ENCODE assay signal across 9 mouse cellular contexts in the genomic region with DNA sequence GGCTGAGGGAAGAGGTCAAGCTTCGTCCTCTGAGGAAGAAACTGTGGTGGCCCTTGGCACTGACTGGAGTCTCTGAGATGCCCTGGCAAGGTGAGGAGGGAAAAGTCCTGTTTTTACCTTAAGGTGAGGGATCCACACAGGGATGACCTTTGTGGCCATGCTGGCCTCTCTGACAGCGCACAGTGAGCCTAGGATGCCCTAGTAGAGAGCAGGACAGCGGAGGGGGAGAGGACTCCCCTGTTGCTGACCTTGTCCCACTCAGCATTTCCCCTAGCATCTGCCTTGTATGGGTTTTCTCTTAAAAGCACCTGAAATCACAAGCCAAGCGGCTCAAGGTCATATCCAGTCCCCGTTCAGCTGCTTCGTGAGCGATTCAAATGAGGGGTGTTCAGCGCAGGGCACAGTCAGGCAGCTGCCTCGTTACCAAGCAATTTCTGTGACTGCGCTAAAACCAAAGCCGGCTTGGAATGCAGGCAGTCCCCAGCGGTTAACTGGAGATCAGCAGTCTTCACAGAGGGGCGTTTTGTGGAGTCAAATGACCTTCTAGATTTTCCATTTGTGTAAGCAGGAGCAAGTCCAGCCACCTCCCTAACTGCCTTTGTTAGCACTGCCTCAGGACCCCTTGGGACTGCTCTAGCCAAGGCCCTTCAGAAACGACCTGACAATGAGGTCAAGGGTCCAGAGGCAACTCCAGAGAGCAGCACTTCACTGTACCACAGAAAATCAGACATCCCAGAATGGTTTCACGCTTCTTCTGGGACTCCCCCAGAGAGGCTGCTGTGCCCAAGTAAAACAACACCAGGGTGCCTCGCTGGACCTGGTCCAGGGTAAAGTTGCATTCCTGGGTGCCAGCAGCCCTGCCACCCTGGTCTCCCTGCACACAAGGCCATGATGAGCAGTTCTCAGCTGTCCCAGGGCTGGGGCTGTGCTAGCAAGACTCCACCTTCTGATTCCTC. TPM values are rescaled to one million over a fixed set of nuclear protein-coding genes. Genes with fewer than 3 reads are reported as not detected.
DNase-seq lines count a peak whose midpoint lies in the region; ATAC-seq lines count a peak whose summit lies in the region.
"Had no signal": no experiment of that assay in that cellular context is flagged by ENCODE, and none has a peak within 500 bp of the region (broad histone marks: within the 10 kb centered on the region; RNA-seq: fewer than 3 reads in every experiment).

No protein-coding gene starts in this region.

- no peak; the same call in 1 of the 2 replicates for ATAC-seq in heart, embryonic 11.5 days (replicated peaks; ENCODE audit: insufficient number of reproducible peaks, low FRiP score, low TSS enrichment)
- ATAC-seq in heart, embryonic 16.5 days (replicated peaks; ENCODE audit: extremely low read depth, insufficient read depth, low FRiP score): no peak; the same call in 1 of the 2 replicates
- peak; percentile 63 for ATAC-seq in limb, embryonic 11.5 days (ENCODE audit: insufficient number of reproducible peaks, low FRiP score, low TSS enrichment, low read depth)
- ATAC-seq in erythroid progenitor cell, adult 5-6 weeks (replicated peaks; ENCODE audit: low FRiP score, poor library complexity, severe bottlenecking): no peak

- H3K4me2 ChIP-seq in heart, embryonic 11.5 days: peak overlapping the region; percentile 34; the same call in 1 of the 2 replicates
- peak overlapping the region; percentile 29 for H3K4me2 ChIP-seq in heart, embryonic 16.5 days (ENCODE audit: low read depth, low read length)
- H3K4me2 ChIP-seq in limb, embryonic 11.5 days (ENCODE audit: low read depth, severe bottlenecking): peak overlapping the region; percentile 13; the same call in 1 of the 2 replicates
- H3K4me2 ChIP-seq: stomach, embryonic 15.5 days had no signal

- peaks cover 24% of the 10 kb centered on the region for H3K4me1 ChIP-seq in heart, embryonic 11.5 days (ENCODE audit: control insufficient read depth, insufficient read depth, low read length)
- H3K4me1 ChIP-seq in heart, embryonic 16.5 days (ENCODE audit: control insufficient read depth, insufficient read depth, low read length): peaks cover 24% of the 10 kb centered on the region
- peaks cover 41% of the 10 kb centered on the region for H3K4me1 ChIP-seq in limb, embryonic 11.5 days (ENCODE audit: control insufficient read depth, insufficient read depth, low read length)

- WGBS in heart, embryonic 11.5 days (ENCODE audit: insufficient replicate concordance): 22% methylated on average over 16 of the region's 16 CpGs
- WGBS in heart, embryonic 16.5 days: 29% methylated on average over 16 of the region's 16 CpGs
- 22% methylated on average over 16 of the region's 16 CpGs for WGBS in limb, embryonic 11.5 days

- 0 out of 2 replicates have a peak, but pooled peaks cover 2% of the 10 kb centered on the region for H3K27me3 ChIP-seq in heart, embryonic 11.5 days (ENCODE audit: control insufficient read depth, insufficient read depth, low read length)
- H3K27me3 ChIP-seq in heart, embryonic 16.5 days (ENCODE audit: control insufficient read depth, insufficient read depth, low read length): no peaks in the 10 kb centered on the region
- H3K27me3 ChIP-seq in limb, embryonic 11.5 days (ENCODE audit: control insufficient read depth, insufficient read depth, low read length): no peaks in the 10 kb centered on the region
- H3K27me3 ChIP-seq: stomach, embryonic 15.5 days had no signal

- H3K36me3 ChIP-seq in heart, embryonic 11.5 days (ENCODE audit: control insufficient read depth, insufficient read depth, low read length): no peaks in the 10 kb centered on the region
- H3K36me3 ChIP-seq in heart, embryonic 16.5 days (ENCODE audit: control insufficient read depth, insufficient read depth): no peaks in the 10 kb centered on the region
- H3K36me3 ChIP-seq in limb, embryonic 11.5 days (ENCODE audit: control insufficient read depth, insufficient read depth, low read length): no peaks in the 10 kb centered on the region
- H3K36me3 ChIP-seq: stomach, embryonic 15.5 days had no signal

- no peak overlapping the region for H3K27ac ChIP-seq in heart, embryonic 11.5 days (ENCODE audit: low read depth, low read length)
- no peak overlapping the region for H3K27ac ChIP-seq in heart, embryonic 16.5 days (ENCODE audit: low read length)
- peak overlapping the region; percentile 68 for H3K27ac ChIP-seq in limb, embryonic 11.5 days (replicated peaks; ENCODE audit: low read depth, low read length)
- H3K27ac ChIP-seq: stomach, embryonic 15.5 days had no signal

- no peak for DNase-seq in heart, adult 9 months (ENCODE audit: low spot score in 2 of 2)
- DNase-seq in adrenal gland, postnatal 25 days: peak; percentile 40
- DNase-seq in limb, embryonic 11.5 days (ENCODE audit: low spot score): peak; percentile 79
- no peak for DNase-seq in urinary bladder, postnatal 10 days (ENCODE audit: low spot score)
- no peak for DNase-seq in gastrocnemius, postnatal 4 days (ENCODE audit: low spot score in 2 of 2)

- H3K9me3 ChIP-seq in heart, embryonic 11.5 days (replicated peaks; ENCODE audit: control insufficient read depth, low read length): no peaks in the 10 kb centered on the region
- no peaks in the 10 kb centered on the region for H3K9me3 ChIP-seq in heart, embryonic 16.5 days (replicated peaks; ENCODE audit: control insufficient read depth, low read length)
- no peaks in the 10 kb centered on the region for H3K9me3 ChIP-seq in limb, embryonic 11.5 days (ENCODE audit: control insufficient read depth, low read length)
- H3K9me3 ChIP-seq: stomach, embryonic 15.5 days had no signal

- no peak overlapping the region for H3K4me3 ChIP-seq in heart, embryonic 11.5 days (ENCODE audit: low read depth, low read length)
- no peak overlapping the region for H3K4me3 ChIP-seq in heart, embryonic 16.5 days (ENCODE audit: low read length)
- no peak overlapping the region for H3K4me3 ChIP-seq in limb, embryonic 11.5 days (ENCODE audit: low read depth, low read length)
- H3K4me3 ChIP-seq: stomach, embryonic 15.5 days had no signal

- H3K9ac ChIP-seq in heart, embryonic 11.5 days (ENCODE audit: low read depth, low read length): peak overlapping the region; percentile 49; the same call in 1 of the 2 replicates
- peak overlapping the region; percentile 20 for H3K9ac ChIP-seq in heart, embryonic 16.5 days (ENCODE audit: low read length)
- no peak overlapping the region for H3K9ac ChIP-seq in limb, embryonic 11.5 days (ENCODE audit: low read length)
- H3K9ac ChIP-seq: stomach, embryonic 15.5 days had no signal

RNA-seq across cellular contexts. Expression of gene Psen2, which starts 20.9 kb away (rescaled TPM):
- 14.7 and 17.3 TPM in 2 replicates for polyA plus RNA-seq in heart, embryonic 11.5 days (2014; fragmentation: Nextera tagmentation; extraction: Ambion mirVana)
- total RNA-seq in adrenal gland, postnatal 25 days (2021): 31.0 and 35.5 TPM in 2 replicates
- polyA plus RNA-seq in heart, embryonic 16.5 days (2015; fragmentation: Nextera tagmentation; extraction: Ambion mirVana): 16.5 TPM in 2 replicates
- 7.4 and 8.3 TPM in 2 replicates for polyA plus RNA-seq in limb, embryonic 11.5 days (2014; fragmentation: Nextera tagmentation; extraction: Ambion mirVana)
- 10 to 100 TPM; 13.6 to 13.8 TPM for total RNA-seq in gastrocnemius, postnatal 4 days (2021)
- 4.2 and 12.6 TPM in 2 replicates for total RNA-seq in erythroid progenitor cell, adult 5-6 weeks (2015; ENCODE audit: low replicate concordance)
- 5.9 and 7.3 TPM in 2 replicates for total RNA-seq in erythroid progenitor cell, adult 5-6 weeks (2017; ENCODE audit: low replicate concordance)

RNA-seq across cellular contexts. Expression of gene Itpkb, which starts 46.2 kb away (rescaled TPM):
- polyA plus RNA-seq in heart, embryonic 11.5 days (2014; fragmentation: Nextera tagmentation; extraction: Ambion mirVana): 3.2 and 4.0 TPM in 2 replicates
- 57.7 and 71.2 TPM in 2 replicates for total RNA-seq in adrenal gland, postnatal 25 days (2021)
- polyA plus RNA-seq in heart, embryonic 16.5 days (2015; fragmentation: Nextera tagmentation; extraction: Ambion mirVana): 7.3 and 8.7 TPM in 2 replicates
- polyA plus RNA-seq in limb, embryonic 11.5 days (2014; fragmentation: Nextera tagmentation; extraction: Ambion mirVana): 7.1 and 7.2 TPM in 2 replicates
- total RNA-seq in gastrocnemius, postnatal 4 days (2021): 10 to 100 TPM; 43.3 to 46.1 TPM
- 2.5 and 6.5 TPM in 2 replicates for total RNA-seq in erythroid progenitor cell, adult 5-6 weeks (2015; ENCODE audit: low replicate concordance)
- 1.9 and 2.6 TPM in 2 replicates for total RNA-seq in erythroid progenitor cell, adult 5-6 weeks (2017; ENCODE audit: low replicate concordance)

Comparison
In these comparisons a context has a peak if more than half of its experiments do, and no peak if none do; other contexts are left out.
1. DNase-seq: peak in adrenal gland, postnatal 25 days (single experiment) and limb, embryonic 11.5 days (single experiment); none in heart, adult 9 months (0 of 2), urinary bladder, postnatal 10 days (single experiment) and gastrocnemius, postnatal 4 days (0 of 2).
2. Peak in every context shown above with its lines, with median percentiles within 50 percentile points of each other: H3K4me2 ChIP-seq.